Mouse (Mus musculus) heart, embryonic 14.5 days (tissue): Measurements from ENCODE around the gene Actc1. TPM values are rescaled to one million over a fixed set of nuclear protein-coding genes. Genes with fewer than 3 reads are reported as not detected.

Experiments used
- ATAC-seq: fragments of 200-750 bp; cut with Nextera tagmentation; 2 replicates; pipeline ENCODE4 v1.8.0; 2017; ENCODE audit warnings: low read depth, moderate TSS enrichment; ENCODE audit not compliant: insufficient number of reproducible peaks, insufficient read depth, low FRiP score
- H3K27ac ChIP-seq, 2 experiments: fragments of 200-500 bp in 1 of 2; fragments of 300-500 bp in 1 of 2; sonication (generic) in 1 of 2; replicated peaks in 1 of 2; 2 replicates each; pipeline ENCODE4 v1.5.1; 2012 to 2014; ENCODE audit warnings: low read depth in 2 of 2, low read length in 2 of 2, control low read depth in 1 of 2, mild to moderate bottlenecking in 1 of 2, mixed read lengths in 1 of 2; ENCODE audit not compliant: control insufficient read depth in 1 of 2, insufficient read depth in 1 of 2
- H3K27me3 ChIP-seq: fragments of 300-500 bp; sonication (generic); 2 replicates; pipeline ENCODE4 v1.6.1; 2014; ENCODE audit warnings: mild to moderate bottlenecking, low read length, control low read depth; ENCODE audit not compliant: control insufficient read depth, insufficient read depth
- H3K36me3 ChIP-seq: fragments of 300-500 bp; sonication (generic); 2 replicates; pipeline ENCODE4 v1.6.1; 2014; ENCODE audit warnings: mild to moderate bottlenecking, control low read depth, low read length, mixed read lengths; ENCODE audit not compliant: control insufficient read depth, insufficient read depth
- H3K4me1 ChIP-seq, 2 experiments: fragments of 200-500 bp in 1 of 2; fragments of 300-500 bp in 1 of 2; sonication (generic) in 1 of 2; 2 replicates each; pipeline ENCODE4 v1.6.1; 2012 to 2014; ENCODE audit warnings: low read length in 2 of 2, control low read depth in 1 of 2, mixed read lengths in 1 of 2; ENCODE audit not compliant: control insufficient read depth in 2 of 2, insufficient read depth in 2 of 2
- H3K4me2 ChIP-seq: fragments of 300-500 bp; sonication (generic); 2 replicates; pipeline ENCODE4 v1.6.1; 2014; ENCODE audit warnings: mild to moderate bottlenecking, low read length
- H3K4me3 ChIP-seq, 2 experiments: fragments of 200-500 bp in 1 of 2; fragments of 300-500 bp in 1 of 2; sonication (generic) in 1 of 2; 2 replicates each; pipeline ENCODE4 v1.5.1; 2012 to 2014; ENCODE audit warnings: low read length in 2 of 2, mild to moderate bottlenecking in 2 of 2, control low read depth in 1 of 2, low read depth in 1 of 2, moderate library complexity in 1 of 2; ENCODE audit not compliant: control insufficient read depth in 1 of 2, insufficient read depth in 1 of 2
- H3K9ac ChIP-seq: fragments of 300-500 bp; sonication (generic); 2 replicates; pipeline ENCODE4 v1.6.1; 2014; ENCODE audit warnings: mild to moderate bottlenecking, low read length
- H3K9me3 ChIP-seq: fragments of 300-500 bp; sonication (generic); 2 replicates; pipeline ENCODE4 v1.6.1; 2016; ENCODE audit warnings: low read length, control low read depth; ENCODE audit not compliant: control insufficient read depth
- WGBS: fragments of 180-500 bp; shearing (Covaris S2); extraction: QIAGEN DNeasy Blood & Tissue Kit; methylation state at CpG from one replicate; pipeline ENCODE4 v1.1.7; 2014; 5-methylcytosine and 5-hydroxymethylcytosine counted together
- polyA plus RNA-seq: library from polyadenylated mRNA; unstranded; fragments of >200 nt; fragmentation: Nextera tagmentation; extraction: Ambion mirVana; gene quantifications from 2 replicates; pipeline ENCODE4 v1.2.1, GENCODE M21; 2014

Gene Actc1
- polyA plus RNA-seq, 1 experiment from 2014 or later: 14,909 TPM

DNA sequence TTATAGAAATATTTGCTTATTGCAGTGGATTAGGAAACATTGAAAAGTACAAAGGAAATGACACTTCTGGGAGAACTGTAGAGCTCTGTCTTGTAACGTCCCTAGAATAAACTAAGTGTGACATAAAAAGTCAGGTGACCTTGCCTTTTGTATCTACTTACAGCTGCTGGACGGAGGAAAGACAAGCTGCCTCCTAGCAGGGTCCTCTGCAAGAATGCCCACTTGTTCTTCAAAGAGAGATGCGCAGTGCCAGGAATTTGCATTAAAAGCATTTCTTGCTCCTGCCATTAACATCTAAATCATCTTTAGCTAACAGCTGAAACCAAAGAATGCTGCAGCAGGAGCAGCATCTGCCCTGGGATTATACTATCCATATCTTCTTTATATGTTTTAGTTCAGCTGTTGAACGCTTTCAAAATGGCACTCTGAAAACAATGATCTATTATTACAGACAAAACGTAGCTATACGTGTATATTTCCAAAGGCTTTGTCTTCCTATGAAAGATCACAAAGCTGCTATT, 6.8 kb upstream of the Actc1 start:
- H3K4me3 ChIP-seq: no peak overlapping the region
- no peak overlapping the region for H3K4me2 ChIP-seq
- H3K36me3 ChIP-seq: peaks cover 5% of the 10 kb centered on the region; the same call in 1 of the 2 replicates
- no peak for ATAC-seq
- WGBS: 51% methylated on average over 6 of the region's 6 CpGs
- H3K27ac ChIP-seq: no peak overlapping the region
- no peaks in the 10 kb centered on the region for H3K27me3 ChIP-seq
- no peak overlapping the region for H3K9ac ChIP-seq
- no peaks in the 10 kb centered on the region for H3K9me3 ChIP-seq
- peaks cover 13 to 21% of the 10 kb centered on the region in 2 experiments for H3K4me1 ChIP-seq

DNA sequence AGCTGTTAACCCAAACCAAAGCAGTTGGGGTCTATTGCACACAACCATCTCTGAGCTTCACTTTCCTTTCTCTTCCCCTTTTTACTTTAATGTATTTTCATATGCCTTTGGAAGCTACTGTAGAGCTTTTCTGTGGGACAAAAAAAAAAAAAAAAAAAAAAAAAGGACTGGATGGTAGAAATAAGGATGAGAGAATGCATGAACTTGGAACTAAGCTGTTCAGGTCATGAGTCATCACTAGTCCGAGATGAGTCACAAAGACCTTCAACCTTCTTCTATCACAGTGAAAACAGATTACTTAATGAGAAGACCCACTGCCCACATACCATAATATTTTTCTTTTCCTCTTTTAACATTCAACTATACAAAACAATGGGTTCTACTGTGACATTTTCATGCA, 6.3 kb upstream of the Actc1 start:
- no peak overlapping the region for H3K4me3 ChIP-seq
- no peaks in the 10 kb centered on the region for H3K9me3 ChIP-seq
- ATAC-seq: no peak
- no peak overlapping the region for H3K4me2 ChIP-seq
- H3K9ac ChIP-seq: no peak overlapping the region
- H3K27me3 ChIP-seq: no peaks in the 10 kb centered on the region
- WGBS: 43% methylated on average over 1 of the region's 1 CpGs
- no peak overlapping the region; a peak in 1 of 4 replicates for H3K27ac ChIP-seq
- H3K36me3 ChIP-seq: peaks cover 5% of the 10 kb centered on the region; the same call in 1 of the 2 replicates
- peaks cover 13 to 21% of the 10 kb centered on the region in 2 experiments for H3K4me1 ChIP-seq

GRCm38 (mm10) chr2:114058226-114058796, 5.0 kb upstream of the Actc1 start:
- Histone ChIP-seq H3K9ac (peak overlapping the region; percentile 75), H3K27ac (peak overlapping the region; percentile 99), H3K4me1 (peaks cover 14 to 29% of the 10 kb centered on the region in 2 experiments), H3K36me3 (peaks cover 5% of the 10 kb centered on the region; the same call in 1 of the 2 replicates), H3K9me3 (no peaks in the 10 kb centered on the region), H3K4me3 (0 out of 4 replicates have a peak overlapping the region, but pooled peaks of 1 of the 2 experiments have one; percentile 12), H3K27me3 (no peaks in the 10 kb centered on the region), H3K4me2 (peak overlapping the region; percentile 62)
- ATAC-seq: no peak; the same call in 1 of the 2 replicates
- WGBS: 33% methylated on average over 10 of the region's 10 CpGs

- WGBS: 2% methylated on average over 10 of the region's 10 CpGs
- Histone ChIP-seq H3K27ac (peak overlapping the region; percentile 99), H3K4me3 (peak overlapping the region; percentile 7 to 27), H3K9me3 (no peaks in the 10 kb centered on the region), H3K4me2 (peak overlapping the region; percentile 62), H3K36me3 (peaks cover 5% of the 10 kb centered on the region; the same call in 1 of the 2 replicates), H3K4me1 (peaks cover 17 to 32% of the 10 kb centered on the region in 2 experiments), H3K27me3 (no peaks in the 10 kb centered on the region), H3K9ac (peak overlapping the region; percentile 75)
- ATAC-seq: peak; percentile 57
Observed at GRCm38 (mm10) chr2:114057303-114057853, 4.0 kb upstream of the Actc1 start.

- Histone ChIP-seq H3K4me3 (peak overlapping the region; percentile 30 to 60), H3K9me3 (no peaks in the 10 kb centered on the region), H3K4me2 (peak overlapping the region; percentile 65), H3K36me3 (peaks cover 25% of the 10 kb centered on the region), H3K27ac (peak overlapping the region; percentile 99), H3K27me3 (no peaks in the 10 kb centered on the region), H3K9ac (peak overlapping the region; percentile 95), H3K4me1 (peaks cover 17 to 26% of the 10 kb centered on the region in 2 experiments)
- ATAC-seq: peak; percentile 32
- 21% methylated on average over 4 of the region's 4 CpGs for WGBS
Observed at GRCm38 (mm10) chr2:114054129-114054528, 781 bp upstream of the Actc1 start.

DNA sequence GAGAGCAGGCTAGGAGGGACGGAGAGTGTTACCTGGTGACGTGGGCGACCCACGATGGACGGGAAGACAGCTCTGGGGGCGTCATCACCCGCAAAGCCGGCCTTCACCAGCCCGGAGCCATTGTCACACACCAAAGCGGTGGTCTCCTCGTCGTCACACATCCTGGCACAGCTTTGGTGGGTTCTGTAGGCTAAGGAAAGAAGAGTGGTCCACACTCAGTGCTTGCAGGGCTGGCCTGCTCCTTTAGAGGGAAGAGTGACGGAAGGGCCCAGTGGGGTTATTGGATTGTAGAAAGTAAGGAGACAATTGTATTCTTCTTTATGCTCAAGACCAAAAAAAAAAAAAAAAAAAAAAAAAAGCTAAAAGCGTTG, 1.5 kb downstream of the Actc1 start:
- H3K4me3 ChIP-seq: peak overlapping the region; percentile 60 to 86
- H3K9ac ChIP-seq: peak overlapping the region; percentile 95
- H3K4me2 ChIP-seq: peak overlapping the region; percentile 65

GRCm38 (mm10) chr2:114051111-114051870, 2.1 kb downstream of the Actc1 start:
- Histone ChIP-seq H3K4me3 (peak overlapping the region; percentile 60 to 86), H3K9ac (peak overlapping the region; percentile 95), H3K4me2 (peak overlapping the region; percentile 65), H3K4me1 (peaks cover 4 to 11% of the 10 kb centered on the region in 2 experiments), H3K9me3 (no peaks in the 10 kb centered on the region), H3K27me3 (no peaks in the 10 kb centered on the region), H3K27ac (peak overlapping the region; percentile 99), H3K36me3 (peaks cover 47% of the 10 kb centered on the region)
- ATAC-seq: no peak
- whole genome bisulfite sequencing: 35% methylated on average over 7 of the region's 7 CpGs

More for the DNA sequence above, 1.5 kb downstream of the Actc1 start:
- 36% methylated on average over 13 of the region's 14 CpGs for WGBS
- Histone ChIP-seq H3K27me3 (no peaks in the 10 kb centered on the region), H3K9me3 (no peaks in the 10 kb centered on the region), H3K4me1 (peaks cover 4 to 11% of the 10 kb centered on the region in 2 experiments), H3K27ac (peak overlapping the region; percentile 99), H3K36me3 (peaks cover 47% of the 10 kb centered on the region)
- no peak for ATAC-seq
